Mouse (Mus musculus): ENCODE results near the gene Riiad1.

The Riiad1 gene

DNA sequence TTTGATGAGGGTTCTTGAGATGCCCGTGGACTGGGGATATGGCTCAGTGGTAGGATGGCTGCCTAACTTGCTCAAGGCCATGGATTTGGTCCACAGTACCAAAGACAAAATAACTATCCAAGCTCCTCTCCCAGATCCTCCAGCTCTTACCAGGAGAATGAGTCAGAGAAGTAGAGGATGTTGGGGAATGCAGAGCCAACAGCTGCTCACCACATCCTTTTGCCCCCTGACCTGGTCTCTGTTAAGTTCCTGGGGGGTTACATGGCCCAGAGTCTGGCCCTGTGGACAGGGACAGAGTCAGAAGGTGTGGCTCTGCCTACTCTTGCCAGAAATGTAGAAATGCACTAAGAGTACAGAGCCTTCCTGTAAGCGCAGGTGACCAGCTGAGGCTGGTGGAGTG, 20.3 kb downstream of the Riiad1 start:
- no peak for DNase-seq

DNA sequence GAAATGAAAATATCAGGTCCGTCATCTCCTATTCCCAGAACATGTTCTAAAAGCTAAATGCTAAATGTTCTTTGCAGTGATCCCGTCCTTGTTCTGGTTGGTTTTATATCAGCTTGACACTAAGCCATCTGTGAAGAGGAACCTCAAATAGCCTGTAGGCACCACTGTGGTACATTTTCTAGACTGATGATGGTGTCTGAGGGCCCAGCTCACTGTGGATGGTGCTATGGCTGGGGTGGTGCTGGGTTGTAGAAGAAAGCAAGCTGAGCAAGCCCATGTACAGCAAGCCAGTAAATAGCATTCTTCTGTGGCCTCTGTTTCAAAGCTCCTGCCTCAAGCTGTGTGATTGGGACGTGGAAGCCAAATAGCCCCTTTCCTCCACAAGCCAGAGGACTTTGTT, 23.1 kb downstream of the Riiad1 start:
- DNase-seq = no peak

DNA sequence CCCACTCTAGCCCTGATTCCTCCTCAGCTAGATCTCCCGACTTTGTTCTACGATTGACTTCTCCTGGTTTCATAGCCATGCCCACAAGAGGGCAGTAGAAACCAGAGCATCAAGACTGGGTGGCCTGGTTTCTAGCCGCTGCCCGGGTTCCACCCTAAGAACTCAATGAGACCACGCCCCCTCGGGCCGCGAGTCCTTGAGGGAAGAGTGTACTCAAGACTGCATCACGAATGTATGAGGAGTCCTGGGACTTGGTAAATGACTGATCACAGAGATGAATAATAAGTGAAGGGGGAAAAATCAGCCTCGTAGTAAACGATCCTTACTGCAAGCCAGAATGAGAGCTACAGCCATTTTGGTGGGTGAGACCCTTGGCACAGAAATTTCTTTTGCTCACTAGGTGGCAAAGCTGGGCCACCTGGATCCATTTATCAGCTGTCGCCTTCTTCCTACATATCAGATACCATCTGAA, 23.6 kb downstream of the Riiad1 start:
- peak; percentile 74 for DNase-seq

GRCm38 (mm10) chr3:94449377-94449776, 30.8 kb downstream of the Riiad1 start:
- DNase-seq = no peak

DNA sequence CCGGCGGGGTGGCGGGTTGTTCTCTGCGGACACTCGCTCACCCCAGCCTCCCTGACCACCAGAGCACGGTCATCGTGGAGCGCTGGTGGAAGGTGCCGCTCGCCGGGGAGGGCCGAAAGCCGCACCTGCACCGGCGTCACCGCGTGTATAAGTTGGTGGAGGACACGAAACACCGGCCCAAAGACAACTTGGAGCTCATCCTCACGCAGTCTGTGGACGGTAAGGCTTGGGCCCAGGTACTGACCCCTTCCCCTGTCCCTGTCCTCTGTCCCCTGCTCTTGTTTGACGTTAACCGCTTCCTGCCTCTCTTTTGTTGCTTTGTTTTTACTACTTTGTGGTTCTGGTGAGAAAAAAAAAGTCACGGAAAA, 36.6 kb downstream of the Riiad1 start, which contains the start of gene Oaz3:
Gene Oaz3, minus strand, starts transcription at position 319 of the 368 bp plus-strand sequence.
- DNase-seq = no peak

- DNase-seq = peak; percentile 94
Observed at GRCm38 (mm10) chr3:94442951-94443596, 37.1 kb downstream of the Riiad1 start, which contains the start of gene Mrpl9. Gene Mrpl9, plus strand, starts transcription at chr3:94443318.

GRCm38 (mm10) chr3:94441182-94441581, 39.0 kb downstream of the Riiad1 start:
- DNase-seq = no peak

- no peak for DNase-seq
Observed at GRCm38 (mm10) chr3:94436420-94436819, 43.7 kb downstream of the Riiad1 start.

DNA sequence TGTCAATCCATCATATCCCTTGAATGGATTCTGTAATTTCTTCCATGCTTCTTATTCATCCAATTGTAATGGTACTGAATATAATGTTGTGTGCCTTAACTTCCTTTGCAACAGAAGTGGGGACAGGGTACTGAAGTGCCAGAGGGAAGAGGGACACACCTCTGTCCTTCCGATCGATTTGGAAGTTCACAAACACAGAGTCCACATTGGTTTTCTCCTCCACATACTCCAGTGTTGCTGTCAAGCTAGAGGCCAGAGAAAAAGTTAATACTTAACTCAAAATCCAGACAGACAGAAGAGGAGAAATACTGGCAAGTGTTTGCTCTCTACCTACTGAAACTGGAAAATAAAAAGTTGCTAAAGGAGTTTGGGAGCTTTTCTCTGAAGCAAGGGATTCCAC, 45.8 kb downstream of the Riiad1 start:
- no peak for DNase-seq

DNA sequence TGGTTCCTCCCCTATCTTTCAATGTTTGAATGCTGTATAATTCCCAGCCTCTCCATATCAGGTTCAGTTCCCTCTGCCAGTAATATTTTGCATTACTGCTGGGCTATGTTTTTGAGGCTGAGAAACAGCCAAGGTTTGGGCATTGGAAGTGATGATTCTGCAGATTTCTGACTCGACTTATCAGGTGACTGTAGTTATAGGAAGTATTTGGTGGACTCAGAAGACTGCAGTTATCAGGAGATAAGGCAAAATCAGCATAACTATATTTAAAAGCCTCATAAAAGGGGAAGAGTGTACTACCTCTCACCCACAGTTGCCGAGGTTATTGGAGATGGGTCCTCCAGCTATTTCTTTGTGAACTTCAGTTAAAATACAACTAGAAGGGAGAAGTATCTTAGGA, 49.2 kb downstream of the Riiad1 start:
- DNase-seq = no peak

Measured in cerebellum, adult 11 months (tissue).